Mouse (Mus musculus) granulocyte monocyte progenitor cell, adult 5-6 weeks (primary cell): ENCODE measurements around the gene Vgll2. TPM values are rescaled to one million over a fixed set of nuclear protein-coding genes. Genes with fewer than 3 reads are reported as not detected.

Experiments
- ATAC-seq: replicated peaks from 2 replicates; pipeline ENCODE4 v1.8.0; 2016; ENCODE audit warnings: mild to moderate bottlenecking, moderate TSS enrichment, inconsistent platforms; ENCODE audit not compliant: poor library complexity, severe bottlenecking
- total RNA-seq, 2 experiments: library from RNA; stranded (forward) in 1 of 2; stranded (reverse) in 1 of 2; fragments of 200-712, 200-1000 nt in 1 of 2; fragments of >200 nt in 1 of 2; fragmentation: Nextera tagmentation in 1 of 2; gene quantifications; 2 replicates each; pipeline ENCODE4 v1.2.3; 2014 to 2017

The Vgll2 gene
- total RNA-seq (2014; fragmentation: Nextera tagmentation) (not detected in 2 replicates), total RNA-seq (2017) (not detected in 2 replicates)

GRCm38 (mm10) chr10:52022413-52023212 lies at the start of gene Vgll2:
Vgll2 (plus strand) TSS chr10:52022502.
- ATAC-seq, result 0 out of 2 replicates have a peak, but pooled peaks have one; percentile 14

GRCm38 (mm10) chr10:51975137-51975536 lies 47.2 kb upstream of the Vgll2 start:
- ATAC-seq, result no peak

GRCm38 (mm10) chr10:51975587-51975986 lies 46.7 kb upstream of the Vgll2 start:
- no peak for ATAC-seq

- no peak for ATAC-seq
Measured at GRCm38 (mm10) chr10:51981651-51982050, 40.7 kb upstream of the Vgll2 start.

GRCm38 (mm10) chr10:51982395-51982794 lies 39.9 kb upstream of the Vgll2 start:
- ATAC-seq, result no peak

GRCm38 (mm10) chr10:52018471-52018870 lies 3.8 kb upstream of the Vgll2 start:
- no peak for ATAC-seq

- ATAC-seq, result no peak
Measured at GRCm38 (mm10) chr10:52021231-52021630, 1.1 kb upstream of the Vgll2 start.

GRCm38 (mm10) chr10:52021736-52022394 lies 437 bp upstream of the Vgll2 start:
- no peak for ATAC-seq

- ATAC-seq, result no peak
Measured at GRCm38 (mm10) chr10:52023213-52024052, 1.1 kb downstream of the Vgll2 start.

- ATAC-seq, result no peak
Measured at GRCm38 (mm10) chr10:52024053-52024410, 1.7 kb downstream of the Vgll2 start.

GRCm38 (mm10) chr10:52025291-52025690 lies 3.0 kb downstream of the Vgll2 start:
- no peak for ATAC-seq

- ATAC-seq, result no peak
Measured at GRCm38 (mm10) chr10:52025821-52026220, 3.5 kb downstream of the Vgll2 start.

GRCm38 (mm10) chr10:52027161-52028035 lies 5.1 kb downstream of the Vgll2 start:
- ATAC-seq, result peak; percentile 53

GRCm38 (mm10) chr10:52028561-52029370 lies 6.5 kb downstream of the Vgll2 start:
- ATAC-seq, result no peak

GRCm38 (mm10) chr10:52029421-52030080 lies 7.2 kb downstream of the Vgll2 start:
- ATAC-seq, result no peak

- ATAC-seq, result no peak
Measured at GRCm38 (mm10) chr10:52033729-52034128, 11.4 kb downstream of the Vgll2 start.

GRCm38 (mm10) chr10:52039392-52039791 lies 17.1 kb downstream of the Vgll2 start:
- ATAC-seq, result no peak

- no peak for ATAC-seq
Measured at GRCm38 (mm10) chr10:52043086-52043485, 20.8 kb downstream of the Vgll2 start.
